Mouse (Mus musculus) liver, embryonic 14.5 days (tissue): ENCODE data around the gene Trmt1. TPM values are rescaled to one million over a fixed set of nuclear protein-coding genes. Genes with fewer than 3 reads are reported as not detected.

Experiments used
- ATAC-seq: fragments of 200-750 bp; cut with Nextera tagmentation; 2 replicates; pipeline ENCODE4 v1.8.0; 2017; ENCODE audit warnings: moderate number of reproducible peaks, mild to moderate bottlenecking, moderate library complexity; ENCODE audit not compliant: insufficient read depth
- DNase-seq, 3 experiments: peaks; one replicate each; pipeline ENCODE4 v3.0.0-alpha.2; 2012 to 2013; ENCODE audit warnings: low read depth in 3 of 3, low spot score in 3 of 3
- H3K27ac ChIP-seq: fragments of 300-500 bp; sonication (generic); 2 replicates; pipeline ENCODE4 v1.5.1; 2014; ENCODE audit warnings: moderate library complexity, mild to moderate bottlenecking, control low read depth, inconsistent platforms
- H3K27me3 ChIP-seq: fragments of 300-500 bp; sonication (generic); 2 replicates; pipeline ENCODE4 v1.6.1; 2014; ENCODE audit warnings: mild to moderate bottlenecking, low read length, moderate library complexity; ENCODE audit not compliant: control insufficient read depth, insufficient read depth
- H3K36me3 ChIP-seq: fragments of 300-500 bp; sonication (generic); replicated peaks from 2 replicates; pipeline ENCODE4 v1.6.1; 2014; ENCODE audit warnings: low read depth; ENCODE audit not compliant: control insufficient read depth, insufficient read depth
- H3K4me1 ChIP-seq, 2 experiments: fragments of 200-500 bp in 1 of 2; fragments of 300-500 bp in 1 of 2; sonication (generic) in 1 of 2; replicated peaks; 2 replicates each; pipeline ENCODE4 v1.6.1; 2012 to 2014; ENCODE audit warnings: antibody characterized with exemption in 1 of 2, inconsistent platforms in 1 of 2, low read length in 1 of 2; ENCODE audit not compliant: control insufficient read depth in 2 of 2, insufficient read depth in 2 of 2
- H3K4me2 ChIP-seq: fragments of 300-500 bp; sonication (generic); 2 replicates; pipeline ENCODE4 v1.6.1; 2014; ENCODE audit warnings: low read depth, mild to moderate bottlenecking, control low read depth, moderate library complexity
- H3K4me3 ChIP-seq, 2 experiments: fragments of 200-500 bp in 1 of 2; fragments of 300-500 bp in 1 of 2; sonication (generic) in 1 of 2; 2 replicates each; pipeline ENCODE4 v1.5.1; 2012 to 2014; ENCODE audit warnings: low read depth in 2 of 2, low read length in 2 of 2, mild to moderate bottlenecking in 2 of 2, control low read depth in 1 of 2, inconsistent platforms in 1 of 2, moderate library complexity in 1 of 2; ENCODE audit not compliant: insufficient read depth in 1 of 2
- H3K9ac ChIP-seq: fragments of 300-500 bp; sonication (generic); replicated peaks from 2 replicates; pipeline ENCODE4 v1.6.1; 2014; ENCODE audit warnings: mild to moderate bottlenecking, control low read depth, moderate library complexity
- H3K9me3 ChIP-seq: fragments of 300-500 bp; sonication (generic); 2 replicates; pipeline ENCODE4 v1.6.1; 2016; ENCODE audit warnings: low read length, mixed read lengths; ENCODE audit not compliant: control insufficient read depth
- CTCF ChIP-seq: IDR thresholded peaks from 2 replicates; pipeline ENCODE4 v1.5.1; 2016; ENCODE audit warnings: antibody characterized with exemption, low read depth, control low read depth
- EP300 ChIP-seq: IDR thresholded peaks from 2 replicates; pipeline ENCODE4 v1.6.1; 2016; ENCODE audit warnings: antibody characterized with exemption, low read depth
- WGBS: fragments of 180-500 bp; shearing (Covaris S2); extraction: QIAGEN DNeasy Blood & Tissue Kit; methylation state at CpG from one replicate; pipeline ENCODE4 v1.1.7; 2014; ENCODE audit not compliant: insufficient replicate concordance; 5-methylcytosine and 5-hydroxymethylcytosine counted together
- polyA plus RNA-seq, 2 experiments: library from polyadenylated mRNA; depleted of rRNA in 1 of 2; stranded (reverse) in 1 of 2; unstranded in 1 of 2; fragments of >200 nt; fragmentation: Nextera tagmentation in 1 of 2; extraction: Ambion mirVana in 1 of 2; gene quantifications; 2 replicates each; pipeline versions ENCODE4 v1.2.1 to v1.2.3; 2012 to 2014

The Trmt1 gene
- polyA plus RNA-seq, 2 experiments = 27.4 to 37.5 TPM

DNA sequence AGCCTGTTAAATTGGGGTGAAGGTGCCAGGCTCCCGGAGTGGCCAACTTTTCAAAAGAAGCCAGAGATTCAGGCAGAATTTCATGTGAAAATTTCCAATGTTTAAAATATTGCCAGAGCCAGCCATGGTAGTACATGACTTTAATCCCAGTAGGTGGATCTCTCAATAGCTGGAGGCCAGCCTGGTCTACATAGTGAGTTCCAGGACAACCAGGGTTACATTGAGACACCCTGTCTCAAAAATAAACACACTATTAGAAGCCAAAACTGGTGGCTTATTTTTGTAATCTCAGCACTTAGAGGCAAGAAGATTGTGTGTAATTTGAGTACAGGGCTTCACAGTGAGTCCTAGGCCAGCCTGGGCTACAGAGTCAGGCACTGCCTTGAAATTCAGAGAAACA lies 23.8 kb downstream of the Trmt1 start:
- WGBS = 87% methylated on average over 1 of the region's 1 CpGs

DNA sequence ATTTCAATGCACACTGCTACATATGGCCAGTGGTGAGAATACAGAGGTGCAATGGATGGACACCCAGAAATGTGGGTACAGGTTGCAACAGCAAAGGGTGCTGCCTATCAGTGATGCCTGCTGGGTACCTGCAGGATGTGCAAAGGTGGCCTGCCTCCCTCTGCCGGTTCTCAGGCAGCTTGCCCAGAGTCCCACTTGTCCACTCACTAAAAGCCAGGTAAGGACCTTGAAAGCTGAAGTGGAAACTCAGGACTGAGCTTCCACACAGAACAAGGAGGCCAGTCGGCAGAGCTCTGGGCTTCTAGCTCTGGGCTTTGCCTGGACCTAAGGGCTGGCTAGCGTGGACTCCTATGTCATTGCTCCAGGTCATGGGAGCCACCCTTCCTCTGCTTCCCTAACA lies 25.2 kb downstream of the Trmt1 start:
- Histone ChIP-seq H3K4me1 (peaks cover 19 to 20% of the 10 kb centered on the region in 2 experiments), H3K9me3 (no peaks in the 10 kb centered on the region), H3K27me3 (peaks cover 11% of the 10 kb centered on the region), H3K36me3 (no peaks in the 10 kb centered on the region), H3K9ac (no peak overlapping the region), H3K4me3 (no peak overlapping the region), H3K27ac (no peak overlapping the region), H3K4me2 (no peak overlapping the region)
- DNase-seq (no peak), ATAC-seq (no peak)
- WGBS = 62% methylated on average over 3 of the region's 3 CpGs
- TF ChIP-seq CTCF (no peak), EP300 (no peak)

More for the DNA sequence above, 23.8 kb downstream of the Trmt1 start:
- H3K4me2 ChIP-seq = no peak overlapping the region
- peaks cover 21 to 28% of the 10 kb centered on the region in 2 experiments for H3K4me1 ChIP-seq
- no peak overlapping the region for H3K9ac ChIP-seq
- H3K4me3 ChIP-seq = no peak overlapping the region
- H3K27ac ChIP-seq = no peak overlapping the region; the same call in 1 of the 2 replicates
- no peaks in the 10 kb centered on the region for H3K9me3 ChIP-seq
- ATAC-seq = no peak
- DNase-seq = no peak
- peaks cover 11% of the 10 kb centered on the region for H3K27me3 ChIP-seq
- no peaks in the 10 kb centered on the region for H3K36me3 ChIP-seq
- no peak for TF ChIP-seq CTCF

DNA sequence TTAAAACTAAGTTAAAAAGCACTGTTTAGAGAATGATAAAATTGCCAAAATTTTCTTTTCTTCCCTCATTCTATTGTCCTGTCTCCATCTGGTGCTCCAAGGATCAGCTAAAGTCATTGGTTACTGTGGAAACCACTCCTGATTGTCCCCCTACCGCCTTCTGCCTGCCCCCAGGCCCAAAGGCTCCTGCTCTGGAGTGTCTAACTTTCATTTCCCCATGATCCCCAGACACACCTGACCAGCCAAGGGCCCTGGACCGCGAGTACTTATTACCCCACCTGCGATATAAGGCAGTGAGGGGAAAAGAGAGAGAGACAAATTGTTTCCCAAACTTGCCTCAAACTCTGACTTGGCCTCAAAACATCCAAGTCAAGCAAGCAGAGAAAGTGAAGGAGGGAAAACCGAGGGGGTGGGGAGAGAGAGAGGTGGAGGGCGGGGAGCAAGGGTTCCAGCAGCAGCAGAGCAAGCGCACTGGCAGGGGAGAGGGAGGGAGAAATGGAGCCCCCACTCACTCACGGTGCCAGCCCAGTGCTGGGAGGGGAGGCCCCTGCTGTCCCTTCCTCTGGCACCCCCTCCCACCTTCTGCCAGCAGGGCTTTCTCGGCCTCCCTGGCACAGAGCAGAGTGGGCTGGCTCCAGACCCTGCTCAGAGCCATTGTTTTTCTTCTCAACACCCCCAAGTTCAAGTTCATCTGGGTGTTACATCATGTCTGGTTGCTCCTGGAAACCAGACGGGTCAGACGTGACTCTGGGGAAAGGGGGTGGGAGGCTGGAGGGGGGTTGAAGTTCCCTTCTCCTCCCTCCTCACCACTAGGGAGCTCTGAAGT lies 26.0 kb downstream of the Trmt1 start:
- Histone ChIP-seq H3K4me2 (no peak overlapping the region), H3K4me1 (peaks cover 12 to 13% of the 10 kb centered on the region in 2 experiments), H3K27ac (no peak overlapping the region), H3K27me3 (peaks cover 5% of the 10 kb centered on the region), H3K4me3 (no peak overlapping the region), H3K9me3 (no peaks in the 10 kb centered on the region), H3K36me3 (no peaks in the 10 kb centered on the region), H3K9ac (no peak overlapping the region)
- WGBS = 50% methylated on average over 11 of the region's 11 CpGs
- DNase-seq (no peak), ATAC-seq (no peak)
- TF ChIP-seq EP300 (no peak), CTCF (no peak)

DNA sequence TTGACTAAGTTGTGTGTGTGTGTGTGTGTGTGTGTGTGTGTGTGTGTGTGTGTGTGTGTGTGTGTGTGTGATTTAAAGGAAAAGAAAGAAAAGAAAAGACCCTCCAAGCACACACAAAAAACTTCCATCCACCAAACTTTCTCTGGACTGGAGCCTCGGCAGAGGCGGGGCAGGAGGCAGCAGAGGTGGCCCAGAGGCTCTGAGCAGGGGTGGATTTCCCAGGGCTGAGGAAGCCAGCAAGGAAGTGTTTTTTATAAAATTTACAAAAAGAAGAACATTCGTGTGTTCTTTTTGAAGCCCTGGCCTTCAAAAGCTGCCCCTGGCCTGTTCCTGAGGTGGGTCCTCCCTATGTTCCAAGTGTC lies 26.6 kb downstream of the Trmt1 start:
- no peak for ATAC-seq
- no peaks in the 10 kb centered on the region; the same call in none of the 2 replicates for H3K27me3 ChIP-seq
- H3K4me2 ChIP-seq = no peak overlapping the region

DNA sequence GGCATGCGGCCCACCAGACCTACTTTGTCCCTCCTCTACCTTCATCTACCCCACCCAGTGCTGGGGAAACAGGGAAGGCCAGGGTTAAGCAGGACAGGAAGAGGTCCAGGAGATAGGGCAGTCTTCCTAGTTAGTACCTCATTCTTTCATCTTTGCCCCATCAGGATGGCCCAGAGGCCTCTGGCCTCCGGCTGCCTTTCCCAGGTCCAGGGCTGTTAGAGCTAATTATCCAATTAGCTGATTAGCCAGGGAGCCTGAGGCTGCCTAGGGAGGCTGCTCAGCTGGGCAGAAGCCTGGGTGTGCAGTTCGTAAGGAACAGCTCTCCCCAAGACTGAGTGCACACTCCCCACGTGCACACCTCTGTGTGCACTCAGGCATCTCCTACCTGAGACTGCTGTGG lies 27.3 kb downstream of the Trmt1 start:
- TF ChIP-seq EP300 = no peak
- no peak for TF ChIP-seq CTCF
- DNase-seq = no peak
- no peak overlapping the region for H3K9ac ChIP-seq
- 71% methylated on average over 4 of the region's 4 CpGs for WGBS
- peaks cover 2 to 3% of the 10 kb centered on the region in 2 experiments; a peak in 2 of 4 replicates for H3K4me1 ChIP-seq
- no peak overlapping the region for H3K4me2 ChIP-seq
- no peaks in the 10 kb centered on the region for H3K9me3 ChIP-seq
- ATAC-seq = no peak
- H3K4me3 ChIP-seq = no peak overlapping the region
- H3K27ac ChIP-seq = no peak overlapping the region
- H3K27me3 ChIP-seq = no peaks in the 10 kb centered on the region; the same call in 1 of the 2 replicates
- no peaks in the 10 kb centered on the region for H3K36me3 ChIP-seq

More for the DNA sequence above, 26.6 kb downstream of the Trmt1 start:
- no peak for DNase-seq
- H3K4me3 ChIP-seq = no peak overlapping the region
- H3K36me3 ChIP-seq = no peaks in the 10 kb centered on the region
- no peaks in the 10 kb centered on the region for H3K9me3 ChIP-seq
- WGBS = 43% methylated on average over 3 of the region's 3 CpGs
- peaks cover 6 to 9% of the 10 kb centered on the region in 2 experiments for H3K4me1 ChIP-seq
- TF ChIP-seq CTCF (no peak), EP300 (no peak)
- no peak overlapping the region for H3K9ac ChIP-seq
- no peak overlapping the region for H3K27ac ChIP-seq
